Mouse (Mus musculus) lung, embryonic 16.5 days (tissue): Measurements from ENCODE around the gene Krtap9-3. TPM values are rescaled to one million over a fixed set of nuclear protein-coding genes. Genes with fewer than 3 reads are reported as not detected.

Experiments
- ATAC-seq: fragments of 200-750 bp; cut with Nextera tagmentation; 2 replicates; pipeline ENCODE4 v1.8.0; 2017; ENCODE audit warnings: low read depth, mild to moderate bottlenecking, moderate library complexity
- H3K27ac ChIP-seq: fragments of 300-500 bp; sonication (generic); 2 replicates; pipeline ENCODE4 v1.5.1; 2014; ENCODE audit warnings: mild to moderate bottlenecking, control low read depth, low read length
- H3K27me3 ChIP-seq: fragments of 300-500 bp; sonication (generic); 2 replicates; pipeline ENCODE4 v1.6.1; 2014; ENCODE audit warnings: low read depth, low read length, mixed read lengths; ENCODE audit not compliant: control insufficient read depth, insufficient read depth
- H3K36me3 ChIP-seq: fragments of 300-500 bp; sonication (generic); 2 replicates; pipeline ENCODE4 v1.6.1; 2014; ENCODE audit warnings: low read length; ENCODE audit not compliant: control insufficient read depth, insufficient read depth
- H3K4me1 ChIP-seq: fragments of 300-500 bp; sonication (generic); replicated peaks from 2 replicates; pipeline ENCODE4 v1.6.1; 2014; ENCODE audit warnings: low read length, mixed read lengths; ENCODE audit not compliant: control insufficient read depth, insufficient read depth
- H3K4me2 ChIP-seq: fragments of 300-500 bp; sonication (generic); 2 replicates; pipeline ENCODE4 v1.6.1; 2014; ENCODE audit warnings: low read depth, low read length, control low read depth
- H3K4me3 ChIP-seq: fragments of 300-500 bp; sonication (generic); 2 replicates; pipeline ENCODE4 v1.5.1; 2014; ENCODE audit warnings: mild to moderate bottlenecking, low read length, control low read depth
- H3K9ac ChIP-seq: fragments of 300-500 bp; sonication (generic); 2 replicates; pipeline ENCODE4 v1.6.1; 2014; ENCODE audit warnings: low read length, control low read depth
- H3K9me3 ChIP-seq: fragments of 300-500 bp; sonication (generic); 2 replicates; pipeline ENCODE4 v1.6.1; 2016; ENCODE audit warnings: low read length; ENCODE audit not compliant: control insufficient read depth
- WGBS: fragments of 180-500 bp; shearing (Covaris S2); extraction: QIAGEN DNeasy Blood & Tissue Kit; methylation state at CpG from one replicate; pipeline ENCODE4 v1.1.7; 2014; 5-methylcytosine and 5-hydroxymethylcytosine counted together
- polyA plus RNA-seq: library from polyadenylated mRNA; unstranded; fragments of >200 nt; fragmentation: Nextera tagmentation; extraction: Ambion mirVana; gene quantifications from 2 replicates; pipeline ENCODE4 v1.2.1, GENCODE M21; 2015

Gene Krtap9-3
- polyA plus RNA-seq, 1 experiment from 2014 or later, result not detected

- Histone ChIP-seq H3K27ac (no peak overlapping the region), H3K9ac (no peak overlapping the region), H3K9me3 (no peaks in the 10 kb centered on the region), H3K27me3 (no peaks in the 10 kb centered on the region), H3K4me2 (no peak overlapping the region), H3K4me1 (no peaks in the 10 kb centered on the region), H3K4me3 (no peak overlapping the region), H3K36me3 (no peaks in the 10 kb centered on the region)
- ATAC-seq, result no peak
- 53% methylated on average over 6 of the region's 6 CpGs for WGBS
These were observed 16.3 kb downstream of the Krtap9-3 start for GRCm38 (mm10) chr11:99581564-99581963.

- no peak overlapping the region for H3K27ac ChIP-seq
- no peaks in the 10 kb centered on the region for H3K9me3 ChIP-seq
- no peak for ATAC-seq
- H3K9ac ChIP-seq, result no peak overlapping the region
- H3K27me3 ChIP-seq, result no peaks in the 10 kb centered on the region
- no peaks in the 10 kb centered on the region for H3K4me1 ChIP-seq
- H3K4me2 ChIP-seq, result no peak overlapping the region
- WGBS, result 64% methylated on average over 5 of the region's 5 CpGs
- H3K36me3 ChIP-seq, result no peaks in the 10 kb centered on the region
- no peak overlapping the region for H3K4me3 ChIP-seq
These were observed 16.9 kb downstream of the Krtap9-3 start for GRCm38 (mm10) chr11:99581051-99581450.

- no peaks in the 10 kb centered on the region for H3K4me1 ChIP-seq
- WGBS, result 83% methylated on average over 6 of the region's 6 CpGs
- H3K4me3 ChIP-seq, result no peak within 1 kb of the TSS
- H3K27ac ChIP-seq, result no peak within 1 kb of the TSS
- no peak within 1 kb of the TSS for H3K4me2 ChIP-seq
- H3K9me3 ChIP-seq, result no peaks in the 10 kb centered on the region
- no peak for ATAC-seq
- H3K27me3 ChIP-seq, result no peaks in the 10 kb centered on the region
- H3K9ac ChIP-seq, result no peak within 1 kb of the TSS
- no peaks in the 10 kb centered on the region for H3K36me3 ChIP-seq
These were observed 17.3 kb downstream of the Krtap9-3 start, which contains the start of gene Krtap1-5 for GRCm38 (mm10) chr11:99580636-99581035. Gene Krtap1-5, minus strand, starts transcription at chr11:99581016.

GRCm38 (mm10) chr11:99574106-99574505 is 23.8 kb downstream of the Krtap9-3 start:
- H3K27ac ChIP-seq, result no peak overlapping the region
- peak overlapping the region; percentile 49; the same call in 1 of the 2 replicates for H3K9ac ChIP-seq
- 1% methylated on average over 7 of the region's 7 CpGs for WGBS
- H3K4me1 ChIP-seq, result 0 out of 2 replicates have a peak, but pooled peaks cover 2% of the 10 kb centered on the region
- no peaks in the 10 kb centered on the region for H3K9me3 ChIP-seq
- no peaks in the 10 kb centered on the region for H3K36me3 ChIP-seq
- no peaks in the 10 kb centered on the region for H3K27me3 ChIP-seq
- H3K4me2 ChIP-seq, result peak overlapping the region; percentile 39
- H3K4me3 ChIP-seq, result no peak overlapping the region
- ATAC-seq, result peak; percentile 70; the same call in 1 of the 2 replicates

- H3K27me3 ChIP-seq, result no peaks in the 10 kb centered on the region
- H3K27ac ChIP-seq, result no peak overlapping the region
- H3K9ac ChIP-seq, result no peak overlapping the region
- H3K4me2 ChIP-seq, result no peak overlapping the region
- no peaks in the 10 kb centered on the region for H3K36me3 ChIP-seq
- 54% methylated on average over 4 of the region's 4 CpGs for WGBS
- ATAC-seq, result no peak
- no peaks in the 10 kb centered on the region for H3K9me3 ChIP-seq
- H3K4me3 ChIP-seq, result no peak overlapping the region
- 0 out of 2 replicates have a peak, but pooled peaks cover 2% of the 10 kb centered on the region for H3K4me1 ChIP-seq
These were observed 24.7 kb downstream of the Krtap9-3 start for GRCm38 (mm10) chr11:99573164-99573563.

- no peak for ATAC-seq
- H3K9ac ChIP-seq, result no peak within 1 kb of the TSS
- no peaks in the 10 kb centered on the region for H3K36me3 ChIP-seq
- no peak within 1 kb of the TSS for H3K4me3 ChIP-seq
- no peak within 1 kb of the TSS for H3K27ac ChIP-seq
- no peaks in the 10 kb centered on the region for H3K9me3 ChIP-seq
- no peak within 1 kb of the TSS for H3K4me2 ChIP-seq
- 91% methylated on average over 7 of the region's 7 CpGs for WGBS
- H3K4me1 ChIP-seq, result no peaks in the 10 kb centered on the region
- no peaks in the 10 kb centered on the region for H3K27me3 ChIP-seq
These were observed 31.4 kb downstream of the Krtap9-3 start, which contains the start of gene Krtap3-1 for GRCm38 (mm10) chr11:99566530-99566929. Gene Krtap3-1, minus strand, starts transcription at chr11:99566630.

GRCm38 (mm10) chr11:99562580-99562979 is 35.3 kb downstream of the Krtap9-3 start:
- Histone ChIP-seq H3K36me3 (no peaks in the 10 kb centered on the region), H3K4me2 (no peak overlapping the region), H3K4me3 (no peak overlapping the region), H3K9ac (no peak overlapping the region), H3K27ac (no peak overlapping the region), H3K4me1 (no peaks in the 10 kb centered on the region), H3K27me3 (no peaks in the 10 kb centered on the region), H3K9me3 (no peaks in the 10 kb centered on the region)
- 73% methylated on average over 6 of the region's 6 CpGs for WGBS
- ATAC-seq, result no peak

GRCm38 (mm10) chr11:99559366-99559765 is 38.5 kb downstream of the Krtap9-3 start, which contains the start of gene Gm11939:
Gene Gm11939, minus strand, starts transcription at chr11:99559466.
- Histone ChIP-seq H3K4me3 (no peak within 1 kb of the TSS), H3K9ac (no peak within 1 kb of the TSS), H3K9me3 (no peaks in the 10 kb centered on the region), H3K4me2 (no peak within 1 kb of the TSS), H3K36me3 (no peaks in the 10 kb centered on the region), H3K4me1 (no peaks in the 10 kb centered on the region), H3K27me3 (no peaks in the 10 kb centered on the region), H3K27ac (no peak within 1 kb of the TSS)
- WGBS, result 82% methylated on average over 9 of the region's 9 CpGs
- ATAC-seq, result no peak

- no peak for ATAC-seq
- Histone ChIP-seq H3K9ac (no peak overlapping the region), H3K27me3 (no peaks in the 10 kb centered on the region), H3K4me2 (no peak overlapping the region), H3K27ac (no peak overlapping the region), H3K4me3 (no peak overlapping the region), H3K4me1 (no peaks in the 10 kb centered on the region), H3K9me3 (no peaks in the 10 kb centered on the region), H3K36me3 (no peaks in the 10 kb centered on the region)
- 61% methylated on average over 3 of the region's 3 CpGs for WGBS
These were observed 39.7 kb downstream of the Krtap9-3 start for GRCm38 (mm10) chr11:99557976-99558745.
